Mouse (Mus musculus): Measurements from ENCODE around the gene Ccl12. TPM values are rescaled to one million over a fixed set of nuclear protein-coding genes. Genes with fewer than 3 reads are reported as not detected.

The Ccl12 gene
- total RNA-seq (2021) = 1 to 10 TPM in 1 of 2 experiments, not detected in 1; 1.5 TPM
- long read RNA-seq, partial matches to known transcripts = 0 of 1 reads
- long read RNA-seq, other reads (novel, unspliced or antisense) = 0 of 1 reads

DNA sequence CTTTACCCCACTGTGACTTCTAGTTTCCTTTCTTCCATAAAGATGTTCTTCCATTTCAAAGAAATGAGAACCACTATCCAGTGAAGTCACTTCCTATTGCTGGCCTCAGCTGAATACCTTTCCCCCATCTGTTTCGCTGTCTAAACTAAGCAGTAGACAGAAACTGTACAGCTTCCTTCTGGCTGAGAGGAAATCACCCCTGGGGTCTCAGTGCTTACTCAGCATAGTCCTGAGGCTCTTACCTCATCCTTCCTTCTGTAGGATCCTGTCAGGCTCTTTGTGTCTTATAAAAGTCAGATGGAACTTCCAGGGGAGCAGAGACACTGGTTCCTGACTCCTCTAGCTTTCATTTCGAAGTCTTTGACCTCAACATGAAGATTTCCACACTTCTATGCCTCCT, at the start of gene Ccl12:
Gene Ccl12, plus strand, starts transcription at position 317 of the 400 bp plus-strand sequence.
- no peak for DNase-seq (ENCODE audit: low spot score in 2 of 2)

DNA sequence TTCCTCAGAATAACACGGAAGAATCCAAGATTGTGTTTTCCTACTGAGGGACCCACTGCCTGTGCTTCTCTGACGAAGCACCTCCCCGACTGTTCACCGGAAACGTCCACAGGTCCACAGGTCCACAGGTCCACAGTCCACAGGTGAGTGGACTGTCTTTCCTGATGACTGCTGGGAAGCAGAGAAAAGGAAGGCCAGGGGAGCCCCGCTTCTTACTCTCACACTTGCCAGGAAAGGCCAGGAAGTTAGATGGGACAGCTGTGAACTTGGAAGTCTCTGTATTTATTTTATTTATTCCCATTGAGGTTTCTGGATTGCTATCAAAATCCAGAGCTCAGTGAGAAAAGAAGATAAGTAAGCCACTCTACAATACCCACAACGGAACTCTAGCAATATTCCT, 47.8 kb upstream of the Ccl12 start:
- no peak for DNase-seq (ENCODE audit: low spot score in 2 of 2)

DNA sequence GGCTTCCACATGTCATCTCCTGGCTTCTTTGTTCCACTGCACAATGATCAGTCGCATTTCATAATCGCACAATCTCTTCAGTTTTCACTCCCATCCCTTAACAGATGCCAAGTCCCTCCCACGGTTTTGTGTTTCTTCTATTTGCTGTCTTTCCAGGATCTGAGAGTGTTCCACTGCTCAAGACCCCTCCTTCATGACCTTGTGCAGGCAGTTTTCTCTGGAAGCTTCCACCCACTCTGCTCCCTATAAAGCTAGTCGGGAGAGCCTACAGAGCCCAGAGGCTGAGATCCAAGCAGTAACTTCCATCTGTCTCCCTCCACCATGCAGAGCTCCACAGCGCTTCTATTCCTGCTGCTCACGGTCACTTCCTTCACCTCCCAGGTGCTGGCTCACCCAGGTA, 44.0 kb upstream of the Ccl12 start, which contains the start of gene Ccl11:
Gene Ccl11, plus strand, starts transcription at position 178 of the 400 bp plus-strand sequence.
- no peak for DNase-seq (ENCODE audit: low spot score in 2 of 2)

DNA sequence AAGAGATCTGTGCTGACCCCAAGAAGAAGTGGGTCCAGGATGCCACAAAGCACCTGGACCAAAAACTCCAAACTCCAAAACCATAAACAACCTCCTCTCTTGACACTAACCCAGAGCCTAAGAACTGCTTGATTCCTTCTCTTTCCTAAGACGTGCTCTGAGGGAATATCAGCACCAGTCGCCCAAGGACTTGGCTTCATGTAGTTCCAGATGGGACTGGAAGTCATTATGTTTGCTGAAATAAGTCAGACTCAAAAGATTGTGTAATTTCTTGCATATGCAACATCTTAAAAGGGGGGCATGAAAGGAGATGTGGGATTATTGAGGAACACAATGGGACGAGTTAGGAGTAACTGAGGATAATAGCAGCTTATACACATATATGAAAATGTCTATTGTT, 39.4 kb upstream of the Ccl12 start:
- DNase-seq (ENCODE audit: low spot score in 2 of 2) = no peak

DNA sequence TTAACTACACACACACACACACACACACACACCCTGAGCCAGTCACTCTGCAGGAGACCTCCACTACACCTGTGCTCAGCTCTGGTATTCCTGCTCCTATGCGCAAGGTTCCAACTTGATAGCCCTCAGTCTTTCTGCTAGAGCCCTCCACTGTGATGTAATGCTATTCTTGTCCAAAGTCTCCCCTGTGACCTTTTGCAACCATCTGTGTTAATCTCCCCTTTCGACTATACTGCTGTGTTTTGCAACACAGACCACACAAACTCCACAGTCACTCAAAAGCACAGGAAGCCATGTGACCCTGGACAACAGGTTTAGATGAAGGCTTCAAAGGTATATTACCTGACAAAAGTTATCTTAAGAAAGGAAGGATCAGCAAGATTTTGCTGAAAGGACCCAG, 38.2 kb upstream of the Ccl12 start:
- no peak for DNase-seq (ENCODE audit: low spot score in 2 of 2)

DNA sequence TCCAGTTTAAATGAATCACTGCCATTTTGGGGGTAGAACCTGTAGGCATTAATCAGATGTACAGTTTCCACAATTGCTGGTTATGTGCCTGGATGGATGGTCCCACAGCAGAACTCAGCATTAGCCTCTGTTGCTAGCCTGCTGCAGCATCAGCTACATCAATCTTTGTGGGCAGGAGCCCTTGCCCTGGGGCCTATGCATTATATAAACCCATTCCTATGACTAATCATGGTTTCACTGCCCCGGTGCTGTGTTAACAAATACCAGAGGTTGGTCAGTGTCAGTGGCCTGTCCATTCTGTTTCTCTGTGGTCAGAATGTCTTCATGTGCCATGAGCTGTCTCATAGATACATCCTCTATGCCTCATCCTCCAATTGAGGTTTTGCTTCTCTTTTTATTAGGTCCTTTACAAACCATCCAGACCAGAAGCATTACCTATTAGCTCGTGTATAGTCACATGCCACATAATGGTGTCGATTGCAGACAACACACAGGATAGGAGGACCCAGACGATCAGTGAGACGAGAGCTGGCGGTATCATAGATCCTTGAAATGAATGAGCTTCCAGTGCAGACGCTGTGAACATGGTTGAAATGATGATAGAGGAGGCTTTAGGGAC, 34.6 kb upstream of the Ccl12 start:
- no peak for DNase-seq (ENCODE audit: low spot score in 2 of 2)

DNA sequence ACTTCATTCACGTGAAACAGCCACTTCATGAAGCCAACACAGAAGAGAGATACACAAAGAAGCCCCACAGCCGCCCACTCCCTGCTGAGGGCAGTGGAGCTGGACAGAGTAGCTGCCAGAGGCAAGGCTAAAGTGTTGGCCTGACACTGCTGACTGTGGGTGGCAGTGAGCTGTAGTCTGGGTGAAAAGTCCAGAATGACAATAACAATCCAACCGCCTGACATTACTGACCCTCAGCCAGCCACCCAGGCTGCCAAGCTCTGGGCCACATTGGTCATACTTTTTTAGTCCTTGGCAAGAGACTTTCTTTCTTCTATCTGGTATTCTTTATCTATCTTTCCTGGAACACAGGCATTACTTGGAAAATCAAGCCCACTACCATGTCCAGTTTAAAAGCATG, 30.6 kb upstream of the Ccl12 start:
- no peak for DNase-seq (ENCODE audit: low spot score in 2 of 2)

DNA sequence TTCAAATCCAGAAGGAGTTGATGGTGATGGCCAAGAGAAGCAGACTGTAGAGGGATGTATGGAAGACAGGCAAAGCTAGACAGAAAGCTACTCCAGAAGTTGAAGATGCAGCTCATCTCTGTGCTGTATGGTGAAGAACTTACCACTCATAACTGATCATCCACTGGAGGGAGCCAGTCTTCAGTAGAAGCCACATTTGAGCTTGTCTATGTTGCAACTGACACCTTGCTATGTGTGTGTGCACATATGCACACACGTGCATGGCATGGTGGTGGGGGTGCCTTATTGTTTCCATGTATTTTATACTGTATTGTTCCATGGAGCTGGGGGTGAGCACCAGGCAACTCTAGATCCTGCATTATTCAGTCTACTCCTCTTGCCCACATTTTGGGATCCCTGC, 29.3 kb upstream of the Ccl12 start:
- no peak for DNase-seq (ENCODE audit: low spot score in 2 of 2)

DNA sequence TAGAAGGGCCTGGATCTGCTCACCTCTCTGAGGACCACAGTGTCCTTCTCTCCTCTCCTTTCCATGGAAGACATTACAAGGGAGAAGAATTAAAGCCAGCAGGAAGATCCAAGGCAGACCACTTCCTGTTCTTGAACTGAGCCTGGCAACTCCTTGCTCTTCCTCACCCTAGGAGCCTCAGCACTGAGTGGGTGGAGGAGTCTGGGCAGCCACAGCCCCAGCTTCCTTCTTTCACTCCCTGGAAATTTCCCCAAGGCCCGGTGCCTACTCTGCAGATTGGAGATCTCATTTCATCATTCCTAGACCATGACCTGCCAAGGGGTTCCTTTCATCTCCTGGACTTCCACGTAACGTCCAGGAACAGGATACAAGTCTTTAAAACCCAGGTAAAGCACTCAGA, 28.7 kb upstream of the Ccl12 start:
- no peak for DNase-seq (ENCODE audit: low spot score in 2 of 2)

DNA sequence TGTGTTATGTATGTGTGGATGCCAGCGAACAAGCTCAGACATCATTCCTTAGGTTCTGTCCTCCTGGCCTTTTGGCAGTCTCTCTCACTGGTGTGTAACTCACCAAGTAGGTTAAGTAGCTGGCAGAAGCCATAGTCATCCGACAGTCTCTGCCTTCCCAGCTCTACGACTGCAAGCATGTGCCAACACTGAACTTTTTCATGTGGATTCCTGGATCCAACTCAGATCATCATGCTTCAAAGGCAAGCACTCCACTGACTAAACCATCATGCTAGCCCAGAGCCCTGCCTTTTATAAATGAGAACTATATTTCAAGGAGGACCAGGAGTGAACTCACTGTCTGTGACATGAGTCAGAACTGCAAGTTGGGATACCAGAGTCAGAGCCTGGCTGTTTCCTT, 28.0 kb upstream of the Ccl12 start:
- DNase-seq (ENCODE audit: low spot score in 2 of 2) = no peak

DNA sequence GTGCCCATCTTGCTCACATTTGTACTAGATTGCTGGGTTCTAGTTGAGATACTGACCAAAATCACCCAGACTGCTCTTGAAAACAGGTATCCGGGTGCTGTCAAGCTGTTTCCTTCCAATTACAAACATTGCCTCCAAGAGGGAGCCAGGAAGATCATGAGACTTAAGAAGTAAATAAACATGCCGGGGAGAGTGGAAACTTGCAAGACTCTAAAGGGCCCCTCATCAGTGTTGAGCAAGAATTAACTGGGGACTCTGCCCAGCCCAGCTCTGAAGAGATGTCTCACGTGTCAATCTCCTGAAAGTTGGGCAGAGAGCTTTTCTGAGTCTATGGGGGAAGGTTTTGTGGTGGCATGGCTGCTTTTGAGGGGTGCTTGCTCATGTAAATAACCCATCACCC, 24.6 kb upstream of the Ccl12 start:
- no peak for DNase-seq (ENCODE audit: low spot score in 2 of 2)

DNA sequence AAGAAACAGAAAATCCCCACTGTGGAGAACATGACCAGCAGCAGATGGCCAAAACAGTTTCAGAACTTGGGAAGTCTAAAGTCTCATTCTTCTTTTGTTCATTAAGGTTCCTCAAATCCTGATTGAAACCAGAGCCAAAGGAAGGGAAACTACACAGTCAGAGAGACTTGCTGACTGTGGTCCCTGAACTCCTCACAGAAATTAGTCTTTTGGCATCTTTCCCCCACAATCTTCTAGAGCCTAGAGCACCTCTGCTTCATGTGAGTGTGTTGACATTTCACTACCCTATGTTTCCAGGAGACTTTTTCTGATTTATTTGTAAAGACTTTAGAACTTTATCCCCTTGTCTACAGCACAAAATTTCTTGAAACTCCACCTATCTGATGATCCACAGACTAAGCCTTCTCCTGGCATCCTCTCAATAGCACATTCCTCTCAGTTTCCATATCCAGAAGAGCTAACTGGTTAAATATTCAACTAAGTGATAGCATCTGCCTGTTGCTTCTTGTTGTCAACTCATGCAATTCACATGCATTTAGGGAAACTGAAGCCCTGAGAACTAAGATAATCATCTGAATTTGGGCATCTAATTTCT, 23.4 kb upstream of the Ccl12 start:
- DNase-seq (ENCODE audit: low spot score in 2 of 2) = no peak

DNA sequence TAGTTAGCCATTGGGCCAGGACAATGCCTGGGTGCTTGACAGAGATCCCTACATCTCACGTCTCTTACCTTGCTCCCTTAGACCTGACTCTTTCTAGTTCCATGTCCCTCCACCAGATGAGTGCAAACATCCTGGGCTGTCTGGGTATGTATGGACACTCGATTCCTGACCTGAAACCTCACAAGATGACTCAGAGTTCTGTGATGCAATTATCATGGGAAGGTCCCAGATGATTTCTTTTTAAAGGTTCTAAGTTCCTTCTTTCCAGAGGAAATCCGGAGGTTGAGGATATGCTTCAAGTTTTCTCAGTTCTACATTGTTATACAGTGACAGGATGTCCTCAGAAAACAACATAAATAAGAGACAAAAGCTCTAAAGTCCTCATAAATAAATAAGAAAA, 20.8 kb upstream of the Ccl12 start:
- DNase-seq (ENCODE audit: low spot score in 2 of 2) = no peak

DNA sequence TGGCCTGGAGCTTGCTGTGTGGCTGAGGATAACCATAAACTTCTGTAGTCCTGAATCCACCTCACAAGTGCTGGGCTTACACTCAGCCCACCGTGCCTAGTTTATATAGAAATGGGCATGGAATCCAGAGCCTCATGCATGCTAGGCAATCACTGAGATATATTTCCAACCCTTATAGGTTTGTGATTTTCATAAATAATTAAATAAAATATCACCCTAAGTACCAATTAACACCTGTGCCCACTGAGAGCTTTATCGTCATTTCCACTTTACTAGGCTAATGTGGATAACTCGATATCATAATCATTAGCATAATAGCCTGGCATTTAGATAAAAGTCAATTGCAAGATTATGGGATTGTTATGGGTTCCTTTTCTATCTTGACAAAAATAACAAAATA, 17.3 kb upstream of the Ccl12 start:
- DNase-seq (ENCODE audit: low spot score in 2 of 2) = no peak

DNA sequence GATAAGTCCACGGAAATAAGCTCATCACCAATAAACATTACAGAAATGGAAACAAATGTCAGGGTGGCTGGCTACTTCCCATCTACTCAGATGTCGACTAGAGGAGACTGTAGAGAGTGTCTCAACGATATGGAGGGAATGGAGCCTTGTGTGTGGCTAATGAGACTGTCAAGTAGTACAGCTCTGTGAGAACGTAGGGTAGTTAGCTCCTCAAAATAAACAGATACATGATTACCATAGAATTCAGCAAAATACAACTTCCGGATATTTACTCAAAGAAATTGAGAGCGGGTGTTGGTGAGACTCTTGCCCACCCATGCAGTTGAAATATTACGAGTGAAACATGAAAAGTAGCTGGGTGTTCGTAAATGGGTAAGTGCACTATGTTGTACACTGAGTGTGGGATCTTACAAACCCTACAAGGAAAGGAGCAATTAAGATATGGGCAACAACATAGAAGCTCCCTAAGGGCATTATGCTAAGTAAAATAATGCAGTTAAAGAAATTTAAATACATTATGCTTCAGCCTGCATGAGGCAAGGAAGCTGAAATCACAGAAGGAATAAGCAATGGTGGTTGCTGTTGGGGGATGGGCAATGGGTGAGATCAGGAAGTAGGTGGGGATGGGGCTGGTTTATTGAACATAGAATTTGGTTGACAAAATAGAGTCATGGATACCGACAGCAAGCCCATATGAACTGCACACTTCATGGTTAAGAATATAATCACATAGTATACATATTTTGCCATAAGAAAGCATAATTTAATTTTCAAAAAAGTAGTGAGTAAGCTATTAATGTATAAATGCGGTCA, 1.9 kb upstream of the Ccl12 start:
- no peak for DNase-seq (ENCODE audit: low spot score in 2 of 2)

DNA sequence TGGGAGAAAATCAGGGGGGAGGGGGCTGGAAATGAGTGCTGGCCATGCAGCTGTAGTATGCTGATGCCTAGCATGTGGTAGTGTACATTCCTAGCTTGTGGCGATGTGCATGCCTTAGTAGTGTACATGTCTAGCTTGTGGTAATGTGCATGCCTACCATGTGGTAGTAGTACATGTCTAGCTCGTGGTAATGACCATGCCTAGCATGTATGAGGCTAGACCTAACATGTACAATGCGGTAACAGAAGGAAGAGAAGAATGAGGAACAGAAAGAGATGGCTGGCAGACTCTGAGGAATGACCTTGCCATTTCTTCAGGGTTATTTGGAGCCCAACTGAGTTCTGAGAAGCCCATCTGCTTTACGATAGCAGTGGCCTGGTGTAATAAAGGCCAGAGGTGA, 558 bp upstream of the Ccl12 start:
- no peak for DNase-seq (ENCODE audit: low spot score in 2 of 2)

DNA sequence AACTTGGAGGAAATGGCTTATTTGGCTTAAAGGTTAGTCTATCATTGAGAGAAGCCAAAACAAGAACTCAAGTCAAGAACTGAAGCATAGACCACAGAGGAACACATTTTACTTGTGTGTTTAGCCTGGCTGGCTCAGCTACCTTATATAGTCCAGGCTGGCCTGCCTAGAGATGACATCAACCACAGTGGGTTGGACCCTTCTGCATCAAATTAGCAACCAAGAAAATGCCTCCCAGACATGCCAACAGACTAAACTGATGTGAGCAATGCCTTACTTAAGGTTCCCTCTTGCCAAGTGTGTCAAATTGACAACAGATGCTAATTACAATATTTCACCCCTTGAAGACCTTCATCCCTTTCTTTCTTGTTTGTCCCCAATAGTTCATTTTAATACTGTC, 8.0 kb downstream of the Ccl12 start:
- DNase-seq (ENCODE audit: low spot score in 2 of 2) = no peak

DNA sequence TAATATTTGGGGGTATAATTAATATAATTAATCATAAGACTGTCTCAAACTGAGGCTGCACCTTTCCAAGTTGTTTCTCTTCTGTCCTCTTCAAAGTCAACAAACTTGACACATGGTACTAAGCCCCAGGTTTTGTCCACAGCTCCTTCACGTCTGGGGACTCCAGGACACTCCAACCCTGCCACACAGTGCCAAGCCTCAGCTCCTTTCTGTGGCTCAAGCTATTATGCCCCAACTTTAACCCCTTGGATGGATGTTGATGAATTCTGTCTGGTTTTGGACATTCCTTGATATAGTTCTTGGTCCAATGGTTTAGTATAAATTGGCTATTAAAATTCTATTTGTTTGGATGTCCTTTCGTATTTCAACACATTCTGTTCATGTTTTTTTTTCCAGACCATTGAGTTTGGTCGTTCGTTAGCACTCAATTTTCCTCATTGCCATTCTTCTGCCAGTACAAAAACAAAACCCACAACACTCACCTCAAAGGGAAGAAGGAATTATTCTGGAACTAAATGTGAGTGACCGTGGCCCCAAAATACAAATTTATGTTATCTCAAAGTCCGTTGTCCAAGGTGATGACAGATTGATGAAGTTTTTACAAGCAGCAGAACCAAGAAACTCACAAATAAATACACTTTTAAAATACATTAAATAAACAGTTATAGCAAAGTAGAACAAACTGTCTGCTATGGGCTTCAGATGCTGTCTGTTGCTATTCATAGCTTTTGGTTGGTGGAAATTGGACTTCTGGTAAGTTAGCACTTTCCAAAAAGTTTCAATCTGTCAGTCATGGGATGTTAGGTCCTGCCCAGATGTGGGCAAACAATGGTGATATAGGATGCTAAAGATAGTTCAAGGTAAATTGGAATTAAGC, 9.0 kb downstream of the Ccl12 start:
- no peak for DNase-seq (ENCODE audit: low spot score in 2 of 2)

DNA sequence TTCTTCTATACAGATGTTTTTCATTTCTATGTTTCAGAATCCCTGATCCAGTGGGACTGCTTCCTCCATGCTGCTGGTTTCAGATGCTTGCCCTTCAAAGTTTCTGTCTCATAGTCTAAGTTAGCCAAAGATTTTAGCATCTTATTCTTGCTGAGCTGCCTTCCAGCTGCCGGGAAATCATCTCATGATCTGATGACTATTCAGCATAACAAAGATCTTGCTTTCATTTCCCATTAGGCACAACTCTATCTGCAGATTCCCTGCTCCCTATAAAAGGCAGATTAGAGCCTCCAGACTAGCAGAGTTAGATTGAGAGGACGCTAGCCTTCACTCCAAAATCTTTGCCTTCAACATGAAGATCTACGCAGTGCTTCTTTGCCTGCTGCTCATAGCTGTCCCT, 13.2 kb downstream of the Ccl12 start, which contains the start of gene Ccl8:
Gene Ccl8, plus strand, starts transcription at position 301 of the 400 bp plus-strand sequence.
- no peak for DNase-seq (ENCODE audit: low spot score in 2 of 2)

DNA sequence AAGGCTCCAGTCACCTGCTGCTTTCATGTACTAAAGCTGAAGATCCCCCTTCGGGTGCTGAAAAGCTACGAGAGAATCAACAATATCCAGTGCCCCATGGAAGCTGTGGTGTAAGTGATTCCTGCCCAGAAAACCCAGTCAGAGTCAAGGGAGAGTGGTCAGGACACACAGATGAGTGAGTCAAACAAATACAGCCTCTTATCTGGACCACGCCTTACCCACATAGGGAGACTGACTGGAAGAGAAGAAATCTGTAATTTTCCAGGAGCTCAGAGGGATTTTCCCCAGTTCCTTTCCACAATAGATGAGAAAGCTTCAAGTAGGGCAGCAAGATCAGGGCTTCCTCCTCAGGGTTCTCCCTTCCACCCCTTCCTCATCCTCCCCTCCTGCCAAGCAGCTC, 14.4 kb downstream of the Ccl12 start:
- no peak for DNase-seq (ENCODE audit: low spot score in 2 of 2)

DNA sequence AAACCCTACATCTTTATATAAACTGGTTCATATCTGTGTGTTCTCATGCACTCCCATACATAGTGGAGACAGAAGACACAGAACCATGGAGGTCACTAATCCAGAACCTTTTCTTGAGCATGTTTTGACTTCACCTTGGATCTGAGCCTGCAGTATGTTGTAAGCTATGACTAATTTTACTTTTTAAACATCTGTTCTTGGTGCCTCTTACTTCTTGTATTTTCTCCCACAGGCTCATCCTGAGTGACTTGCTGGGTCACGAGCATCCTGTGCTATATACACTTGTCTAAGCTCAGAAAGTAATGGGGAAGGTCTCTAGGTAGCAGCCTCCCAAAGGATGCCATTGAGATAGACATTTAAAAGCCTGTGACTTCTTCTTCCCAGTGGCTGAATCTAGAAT, 31.3 kb downstream of the Ccl12 start:
- no peak for DNase-seq (ENCODE audit: low spot score in 2 of 2)

All from layer of hippocampus, postnatal 10 days (tissue).